Mouse (Mus musculus) heart, adult 9 months (tissue): ENCODE measurements around the gene Cabp2.
"Not testable (repeated sequence)": the region's sequence is repeated elsewhere in the genome, so short reads cannot be mapped to it uniquely, and the experiment has no call there.

ENCODE experiments used
- DNase-seq, 2 experiments: peaks; one replicate each; pipeline ENCODE4 v3.0.0; 2022; ENCODE audit warnings: low spot score in 2 of 2

The Cabp2 gene

DNA sequence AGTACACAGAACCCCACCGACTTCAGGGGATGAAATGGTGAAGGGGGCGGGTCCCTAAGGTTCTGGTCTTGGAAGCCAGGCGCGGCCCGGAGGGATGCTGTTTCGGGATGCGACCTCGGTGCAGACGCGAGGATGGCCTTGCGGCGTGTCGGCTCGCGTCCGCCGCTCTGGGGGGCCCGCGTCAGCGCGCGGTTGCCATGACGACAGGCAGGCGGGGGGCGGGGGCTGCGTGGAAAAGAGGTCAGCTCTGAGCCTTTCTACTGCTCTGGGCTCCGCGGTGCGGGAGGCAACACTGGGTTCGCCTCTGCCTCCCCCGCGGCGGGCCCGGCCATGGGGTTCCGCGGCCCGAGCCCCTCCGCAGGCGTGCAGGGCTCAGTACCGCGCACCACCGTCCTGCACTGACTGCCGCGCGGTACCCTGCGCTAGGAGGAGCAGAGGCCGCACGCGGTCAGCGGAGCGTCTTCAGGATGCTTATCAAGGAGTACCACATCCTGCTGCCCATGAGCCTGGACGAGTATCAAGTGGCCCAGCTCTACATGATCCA, 19.4 kb downstream of the Cabp2 start:
- DNase-seq = peak in 1 of 2 experiments; percentile 29

GRCm38 (mm10) chr19:4101466-4101865, 20.1 kb downstream of the Cabp2 start:
- DNase-seq = no peak

- no peak for DNase-seq
Measured at GRCm38 (mm10) chr19:4102049-4102448, 20.7 kb downstream of the Cabp2 start.

GRCm38 (mm10) chr19:4102626-4103025, 21.2 kb downstream of the Cabp2 start:
- DNase-seq = no peak

- no peak for DNase-seq
Measured at GRCm38 (mm10) chr19:4103294-4103693, 21.9 kb downstream of the Cabp2 start.

GRCm38 (mm10) chr19:4103792-4104191, 22.4 kb downstream of the Cabp2 start:
- DNase-seq = no peak

GRCm38 (mm10) chr19:4104675-4105194, 23.4 kb downstream of the Cabp2 start:
- DNase-seq = no peak

- no peak for DNase-seq
Measured at GRCm38 (mm10) chr19:4106654-4107053, 25.3 kb downstream of the Cabp2 start.

GRCm38 (mm10) chr19:4108535-4108934, 27.2 kb downstream of the Cabp2 start:
- DNase-seq = no peak

DNA sequence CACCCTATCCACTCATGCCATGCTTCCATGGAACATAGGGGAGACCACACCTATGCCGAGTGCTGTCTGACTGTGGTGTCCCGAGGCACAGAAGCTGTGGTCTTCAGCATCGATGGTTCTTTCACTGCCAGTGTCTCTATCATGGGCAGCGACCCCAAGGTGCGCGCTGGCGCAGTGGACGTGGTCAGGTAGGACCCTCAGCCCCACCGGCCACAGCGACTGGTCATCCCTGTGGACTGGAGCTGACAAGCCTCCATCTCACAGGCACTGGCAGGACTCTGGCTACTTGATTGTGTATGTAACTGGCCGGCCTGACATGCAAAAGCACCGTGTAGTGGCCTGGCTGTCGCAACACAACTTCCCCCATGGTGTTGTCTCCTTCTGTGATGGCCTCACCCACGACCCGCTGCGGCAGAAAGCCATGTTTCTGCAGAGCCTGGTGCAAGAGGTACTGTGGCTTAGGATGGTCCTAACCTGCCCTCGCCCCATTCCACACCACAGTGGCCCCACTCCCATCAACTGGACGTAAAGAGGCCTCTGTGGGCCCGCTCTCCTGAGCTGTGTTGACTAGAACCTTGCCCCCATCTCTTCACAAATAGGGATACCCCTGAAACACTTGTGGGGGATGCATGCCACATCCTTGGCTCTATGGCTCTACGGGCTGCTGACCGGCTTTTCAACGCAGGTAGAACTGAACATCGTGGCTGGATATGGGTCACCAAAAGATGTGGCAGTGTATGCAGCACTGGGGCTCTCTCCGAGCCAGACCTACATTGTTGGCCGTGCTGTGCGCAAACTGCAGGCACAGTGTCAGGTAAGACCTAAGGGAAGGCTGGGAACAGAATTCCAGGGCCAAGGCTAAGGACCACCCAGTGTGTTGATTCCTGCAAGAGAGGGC, 30.9 kb downstream of the Cabp2 start:
- no peak for DNase-seq

GRCm38 (mm10) chr19:4113186-4113805, 31.9 kb downstream of the Cabp2 start:
- DNase-seq = peak; percentile 68 to 81

DNA sequence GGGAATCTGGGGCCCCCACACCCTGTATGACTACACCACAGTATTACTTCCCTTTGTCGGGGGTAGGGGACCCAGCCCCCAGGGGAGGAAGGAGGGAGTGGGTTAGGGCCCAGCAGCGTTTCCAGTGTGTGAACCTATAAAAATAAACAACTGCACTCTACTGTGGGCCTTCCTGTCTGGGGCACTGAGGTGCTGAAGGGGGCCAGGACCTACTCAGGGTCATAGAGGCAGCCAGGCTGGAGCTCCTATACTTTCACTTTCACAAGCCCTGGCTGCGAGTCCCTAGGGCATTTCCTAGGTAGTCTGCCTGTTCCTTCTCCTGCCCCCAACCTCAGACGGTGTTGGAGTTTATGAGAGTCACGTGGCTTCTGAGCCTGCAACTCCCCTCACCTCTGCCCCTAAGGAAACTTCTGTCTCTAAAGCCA, 32.4 kb downstream of the Cabp2 start:
- peak in 1 of 2 experiments; percentile 55 for DNase-seq

DNA sequence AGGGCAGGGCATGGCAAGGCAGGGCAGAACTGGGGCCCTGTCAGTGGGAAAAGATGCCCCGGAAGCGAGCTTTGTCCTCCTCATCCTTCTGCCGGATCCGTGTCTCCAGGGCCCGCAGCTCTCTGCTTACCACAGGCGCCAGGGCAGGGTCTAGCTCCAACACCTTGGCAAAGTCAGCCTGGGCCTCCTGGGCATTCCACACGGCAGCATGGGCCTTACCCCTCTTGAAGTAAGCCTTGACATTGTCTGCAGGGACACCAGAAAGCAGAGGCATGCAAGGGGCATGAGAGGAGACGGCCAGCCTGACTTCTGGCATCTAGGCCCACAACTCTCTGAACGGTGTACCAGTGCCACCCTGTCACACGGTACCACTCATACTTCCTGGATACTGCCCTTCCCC, 33.2 kb downstream of the Cabp2 start:
- no peak for DNase-seq

DNA sequence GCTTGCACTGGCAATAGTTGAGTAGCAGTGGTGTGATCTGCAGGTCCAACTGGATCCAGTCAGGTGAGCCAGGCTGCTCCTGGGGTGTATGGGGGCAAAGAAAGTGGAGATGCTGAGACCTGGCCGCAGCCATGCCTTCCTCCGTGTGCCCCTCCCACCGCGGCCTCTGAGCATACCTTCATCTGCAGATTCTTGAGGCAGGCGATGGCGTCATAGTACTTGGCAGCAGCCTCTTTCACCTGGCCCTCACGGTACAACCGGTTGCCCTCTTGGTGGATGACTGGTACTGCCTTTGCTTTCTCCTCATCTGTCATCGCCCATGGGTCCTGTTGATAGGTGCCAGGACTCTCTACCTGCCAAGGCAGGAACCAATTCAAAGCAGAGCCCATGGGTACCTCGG, 33.8 kb downstream of the Cabp2 start:
- no peak for DNase-seq

DNA sequence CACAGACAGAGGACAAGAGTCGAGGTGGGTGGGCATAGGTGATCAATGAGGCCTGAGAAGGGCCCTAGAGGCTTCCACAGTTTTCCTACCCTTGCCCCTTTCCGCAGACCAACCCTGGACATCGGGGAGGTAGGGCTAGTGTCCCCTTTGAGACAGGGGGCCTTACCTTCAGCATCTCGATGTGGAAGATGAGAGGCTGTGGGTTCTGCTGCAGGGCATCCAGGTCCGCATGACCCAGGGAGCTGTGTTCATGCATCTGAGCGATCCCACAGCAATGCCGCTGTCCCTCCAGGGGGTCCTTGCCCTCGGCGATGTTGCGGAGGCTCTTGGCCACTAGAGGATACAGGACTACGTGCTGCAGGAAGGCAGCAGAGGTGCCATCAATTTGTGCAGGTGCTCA, 34.4 kb downstream of the Cabp2 start:
- no peak for DNase-seq

DNA sequence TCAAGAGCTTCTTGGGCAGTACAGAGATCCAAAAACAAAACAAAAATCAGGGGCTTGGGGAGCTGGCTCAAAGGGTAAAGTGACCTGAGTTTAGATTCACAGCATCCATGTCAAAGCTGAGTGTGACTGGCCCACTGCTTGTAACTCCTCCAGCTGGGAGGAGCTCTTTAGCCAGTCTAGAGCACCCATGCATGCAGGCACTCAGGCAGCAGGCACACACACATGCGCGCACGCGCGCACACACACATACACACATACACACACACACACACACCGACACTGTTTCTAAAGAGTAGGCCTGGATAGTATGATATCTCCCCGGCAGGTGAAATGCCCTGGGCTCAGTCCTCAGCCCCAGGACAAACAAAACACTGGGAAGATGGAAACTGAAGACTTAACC, 35.6 kb downstream of the Cabp2 start:
- no peak for DNase-seq

DNA sequence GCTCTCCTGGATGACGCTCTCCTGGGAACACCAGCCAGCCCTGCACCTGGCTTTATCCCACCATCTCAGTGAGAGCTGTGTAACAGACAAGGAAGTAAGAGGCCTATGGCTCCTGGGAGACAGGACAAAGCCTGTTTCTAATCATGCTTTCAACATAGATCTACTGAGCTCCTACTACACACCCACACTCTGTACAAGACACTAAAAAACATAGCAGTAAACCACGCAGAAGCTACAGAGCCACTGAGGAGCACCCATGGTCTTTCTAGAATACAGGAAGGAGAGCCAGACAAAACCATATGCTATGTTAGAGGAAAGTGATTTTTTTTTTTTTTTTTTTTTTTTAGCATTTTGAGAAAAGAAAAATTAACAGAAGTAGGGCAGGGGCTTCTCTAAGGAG, 37.0 kb downstream of the Cabp2 start:
- DNase-seq = no peak

DNA sequence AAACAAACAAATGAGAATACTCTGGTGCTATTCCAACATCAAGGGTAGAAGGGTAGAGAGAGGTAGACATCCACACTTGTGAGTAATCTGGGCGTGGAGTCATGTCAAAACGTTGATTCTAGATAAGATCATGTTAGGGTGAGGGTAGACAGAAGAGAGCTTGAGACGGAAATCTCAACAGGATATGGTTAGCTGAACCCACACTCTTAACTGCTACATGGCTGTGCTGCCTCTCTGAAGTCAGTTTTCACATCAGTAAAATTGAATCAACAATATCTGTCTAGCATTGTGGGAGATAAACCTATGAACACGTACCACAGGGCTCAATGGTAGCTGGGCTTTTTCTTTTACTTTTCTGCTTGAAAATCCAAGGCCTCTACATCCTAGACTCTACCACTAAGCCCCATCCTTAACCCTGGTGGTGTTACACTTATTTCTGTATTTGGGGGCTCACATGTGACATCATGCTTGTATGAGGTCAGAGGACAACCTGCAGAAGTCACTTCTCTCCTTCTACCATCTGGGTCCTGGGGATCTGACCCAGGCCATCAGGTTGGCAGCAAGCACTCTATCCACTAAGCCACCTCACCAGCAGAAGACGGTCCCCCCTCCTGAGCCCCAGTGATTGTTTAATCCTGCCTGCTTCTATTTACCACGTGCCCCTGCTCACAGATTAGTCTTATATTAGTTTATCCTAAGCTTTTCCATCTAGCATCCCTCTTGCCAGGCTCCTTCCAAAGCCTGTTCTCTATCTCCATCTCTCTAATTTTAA, 38.5 kb downstream of the Cabp2 start:
- DNase-seq = no peak

GRCm38 (mm10) chr19:4120496-4120895, 39.1 kb downstream of the Cabp2 start:
- no peak for DNase-seq

DNA sequence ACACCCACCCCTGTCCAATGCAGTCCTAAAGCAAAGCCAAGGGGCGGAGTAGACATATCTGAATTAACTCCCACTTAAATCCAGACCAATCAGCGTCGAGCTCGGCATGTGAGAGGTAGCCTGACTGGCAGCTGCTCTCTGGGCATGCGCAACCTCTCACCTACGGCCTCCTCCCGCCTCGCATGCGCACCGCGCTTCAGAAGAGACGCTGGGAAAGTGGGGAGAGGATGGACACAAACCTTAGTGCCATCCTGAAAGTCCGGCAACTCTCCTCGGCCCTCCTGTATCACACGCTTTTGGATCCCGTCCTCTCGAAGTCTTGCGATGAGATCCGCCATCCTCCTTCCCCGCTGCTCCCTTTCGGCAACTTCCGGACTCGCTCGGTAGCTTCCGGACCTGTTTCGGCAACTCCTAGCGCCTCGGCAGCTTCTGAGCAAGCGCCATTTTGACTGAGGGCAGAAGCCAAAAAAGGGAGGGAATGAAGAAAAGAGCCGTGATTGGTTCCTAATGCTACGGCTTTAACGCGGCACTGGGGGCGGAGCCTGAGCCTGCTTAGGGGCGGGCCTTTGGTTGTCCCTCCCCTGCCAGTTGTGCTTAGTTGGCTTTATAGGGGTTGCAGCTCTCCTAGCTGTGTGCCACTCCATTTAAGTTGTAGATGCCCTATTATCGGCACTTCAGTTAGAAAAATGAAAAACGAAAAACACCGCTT, 39.9 kb downstream of the Cabp2 start:
- DNase-seq = peak; percentile 97 to 99

GRCm38 (mm10) chr19:4121896-4122295, 40.5 kb downstream of the Cabp2 start:
- not testable (repeated sequence) for DNase-seq
